Mouse (Mus musculus) stomach, postnatal 0 days (tissue): Measurements from ENCODE around the gene Atp13a2.

ENCODE experiments used
- CTCF ChIP-seq: IDR thresholded peaks from 2 replicates; pipeline ENCODE4 v1.5.1; 2016; ENCODE audit warnings: antibody characterized with exemption, low read depth, mild to moderate bottlenecking, moderate library complexity
- EP300 ChIP-seq: optimal IDR thresholded peaks from 2 replicates; pipeline ENCODE3; 2016; ENCODE audit warnings: antibody characterized with exemption

- TF ChIP-seq CTCF (no peak), EP300 (no peak)
Observed at GRCm38 (mm10) chr4:140967386-140968159, 19.1 kb upstream of the Atp13a2 start.
